Mouse (Mus musculus) stomach, embryonic 15.5 days (tissue): ENCODE measurements around the gene Atp5d. TPM values are rescaled to one million over a fixed set of nuclear protein-coding genes. Genes with fewer than 3 reads are reported as not detected.

Experiments
- ATAC-seq: fragments of 200-750 bp; cut with Nextera tagmentation; 2 replicates; pipeline ENCODE4 v1.8.0; 2017; ENCODE audit warnings: low read depth, moderate number of reproducible peaks, moderate TSS enrichment; ENCODE audit not compliant: insufficient read depth, low FRiP score
- H3K27ac ChIP-seq: fragments of 300-500 bp; sonication (generic); 2 replicates; pipeline ENCODE4 v1.5.1; 2015; ENCODE audit warnings: mild to moderate bottlenecking, inconsistent platforms
- H3K27me3 ChIP-seq: fragments of 300-500 bp; sonication (generic); replicated peaks from 2 replicates; pipeline ENCODE4 v1.6.1; 2015; ENCODE audit warnings: inconsistent platforms
- H3K36me3 ChIP-seq: fragments of 300-500 bp; sonication (generic); 2 replicates; pipeline ENCODE4 v1.6.1; 2015; ENCODE audit warnings: inconsistent platforms
- H3K4me1 ChIP-seq: fragments of 300-500 bp; sonication (generic); 2 replicates; pipeline ENCODE4 v1.6.1; 2015; ENCODE audit warnings: inconsistent platforms
- H3K4me2 ChIP-seq: fragments of 300-500 bp; sonication (generic); 2 replicates; pipeline ENCODE4 v1.6.1; 2015; ENCODE audit warnings: mild to moderate bottlenecking, inconsistent platforms
- H3K4me3 ChIP-seq: fragments of 300-500 bp; sonication (generic); replicated peaks from 2 replicates; pipeline ENCODE4 v1.5.1; 2015; ENCODE audit warnings: inconsistent platforms
- H3K9ac ChIP-seq: fragments of 300-500 bp; sonication (generic); 2 replicates; pipeline ENCODE4 v1.6.1; 2015; ENCODE audit warnings: inconsistent platforms
- H3K9me3 ChIP-seq: fragments of 300-500 bp; sonication (generic); 2 replicates; pipeline ENCODE4 v1.6.1; 2016; ENCODE audit warnings: inconsistent platforms
- WGBS: fragments of 180-500 bp; shearing (Covaris S2); methylation state at CpG from one replicate; pipeline ENCODE4 v1.1.7; 2015; 5-methylcytosine and 5-hydroxymethylcytosine counted together
- polyA plus RNA-seq: library from polyadenylated mRNA; unstranded; fragments of >200 nt; fragmentation: Nextera tagmentation; extraction: Ambion mirVana; gene quantifications from 2 replicates; pipeline ENCODE4 v1.2.1, GENCODE M21; 2015

Atp5d gene
- polyA plus RNA-seq, 1 experiment from 2014 or later: 602 TPM

DNA sequence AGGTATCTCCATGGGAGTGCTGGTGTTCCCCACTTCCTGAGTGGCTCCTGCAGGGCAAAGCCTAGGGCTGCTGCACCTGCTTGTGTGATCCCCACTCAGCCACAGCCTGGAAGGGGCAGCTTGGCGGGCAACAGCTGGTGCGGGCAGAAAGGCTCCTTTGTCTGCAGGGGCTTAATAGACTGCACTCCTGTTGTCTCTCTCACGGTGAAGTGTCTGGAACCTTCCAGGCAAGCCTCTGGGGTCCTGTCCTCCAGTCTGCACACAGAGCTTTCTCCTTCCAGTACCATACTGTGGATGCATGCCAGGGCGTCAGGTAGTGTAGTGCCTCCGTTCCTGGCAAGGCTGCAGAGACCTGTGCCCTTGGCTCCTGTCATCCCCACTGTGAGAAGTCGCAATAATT lies 19.9 kb upstream of the Atp5d start:
- Histone ChIP-seq H3K36me3 (peaks cover 17% of the 10 kb centered on the region; the same call in 1 of the 2 replicates), H3K27ac (no peak overlapping the region), H3K9ac (0 out of 2 replicates have a peak overlapping the region, but pooled peaks have one; percentile 86), H3K9me3 (no peaks in the 10 kb centered on the region), H3K4me1 (peaks cover 39% of the 10 kb centered on the region), H3K4me2 (peak overlapping the region; percentile 95), H3K27me3 (no peaks in the 10 kb centered on the region), H3K4me3 (peak overlapping the region; percentile 95)
- no peak for ATAC-seq
- 68% methylated on average over 6 of the region's 6 CpGs for WGBS

DNA sequence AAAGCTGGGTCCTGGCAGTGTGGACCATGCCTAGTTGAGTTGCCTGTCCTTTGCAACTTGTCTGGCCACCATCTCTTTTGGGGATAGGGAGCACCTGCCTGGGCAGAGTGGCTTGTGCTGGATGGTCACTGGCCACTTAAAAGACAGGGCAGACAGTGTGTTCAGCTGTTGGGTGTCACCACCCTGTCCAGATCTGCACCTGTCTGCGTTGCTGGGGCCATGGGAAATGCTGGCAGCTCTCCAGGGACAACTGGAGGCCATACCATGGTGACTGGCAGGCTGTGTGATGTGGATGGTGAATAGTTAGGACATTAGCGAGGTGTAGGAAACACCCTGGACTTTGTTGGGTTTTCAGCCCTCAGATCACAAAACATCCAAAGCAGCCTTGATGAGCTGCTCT lies 18.3 kb upstream of the Atp5d start:
- no peak overlapping the region for H3K4me3 ChIP-seq
- H3K9me3 ChIP-seq: no peaks in the 10 kb centered on the region
- no peak overlapping the region for H3K9ac ChIP-seq
- H3K27ac ChIP-seq: no peak overlapping the region
- ATAC-seq: no peak
- no peak overlapping the region for H3K4me2 ChIP-seq
- peaks cover 29% of the 10 kb centered on the region for H3K4me1 ChIP-seq
- 72% methylated on average over 2 of the region's 2 CpGs for WGBS
- no peaks in the 10 kb centered on the region for H3K27me3 ChIP-seq
- H3K36me3 ChIP-seq: peaks cover 22% of the 10 kb centered on the region

DNA sequence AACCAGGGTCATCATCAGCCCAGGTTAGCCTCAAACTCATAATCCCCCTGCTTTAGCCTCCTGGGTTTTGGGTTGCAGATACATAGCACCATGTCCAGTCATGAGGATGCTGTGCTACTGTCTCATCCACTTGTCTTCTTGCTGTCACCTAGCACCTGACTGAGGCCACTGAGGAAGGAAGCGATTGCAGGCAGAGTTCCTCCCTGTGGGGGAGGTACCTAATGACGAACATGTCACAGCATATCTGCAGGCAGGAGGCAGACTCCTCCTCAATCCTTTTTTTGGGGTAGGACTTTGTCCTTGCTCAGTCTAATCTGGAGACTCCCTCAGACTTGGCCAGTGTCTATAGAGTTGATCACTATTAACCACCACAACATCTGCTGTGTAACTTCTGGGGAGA lies 16.8 kb upstream of the Atp5d start:
- ATAC-seq: no peak
- H3K4me2 ChIP-seq: no peak overlapping the region
- H3K9ac ChIP-seq: no peak overlapping the region
- H3K9me3 ChIP-seq: no peaks in the 10 kb centered on the region
- no peaks in the 10 kb centered on the region for H3K27me3 ChIP-seq
- peaks cover 34% of the 10 kb centered on the region for H3K36me3 ChIP-seq
- WGBS: 85% methylated on average over 2 of the region's 2 CpGs
- peaks cover 29% of the 10 kb centered on the region for H3K4me1 ChIP-seq
- no peak overlapping the region for H3K4me3 ChIP-seq
- no peak overlapping the region for H3K27ac ChIP-seq

DNA sequence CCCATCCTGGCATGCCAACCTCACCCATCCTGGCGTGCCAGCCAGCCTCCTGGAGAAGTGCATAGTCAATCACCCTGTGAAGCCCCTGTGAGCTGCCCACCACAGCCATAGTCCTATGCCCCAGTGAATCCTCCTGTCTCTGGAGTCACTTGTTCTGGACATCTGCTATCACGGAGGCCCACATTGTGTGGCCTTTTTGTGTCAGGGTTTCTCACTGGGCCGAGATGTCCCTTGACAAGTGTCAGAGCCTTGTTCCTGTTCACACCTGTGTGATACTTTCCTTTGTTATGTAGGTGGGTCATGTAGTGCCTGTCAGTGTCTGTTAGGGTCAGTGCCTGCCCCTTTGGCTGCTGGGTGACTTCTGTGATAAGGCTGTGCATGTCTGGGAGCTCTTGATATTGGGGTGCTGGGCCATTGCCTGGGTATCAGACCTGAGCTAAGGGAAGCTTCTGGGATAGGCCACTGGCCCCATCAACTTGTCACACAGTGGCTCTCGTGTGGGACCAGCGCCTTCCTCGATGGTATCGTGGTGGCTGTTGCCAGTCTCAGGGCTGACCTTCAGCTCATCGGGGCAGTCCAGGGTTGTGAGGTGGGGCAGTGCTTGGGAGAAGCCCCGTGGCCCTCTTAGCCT lies 14.4 kb upstream of the Atp5d start:
- Histone ChIP-seq H3K4me1 (peaks cover 10% of the 10 kb centered on the region; the same call in 1 of the 2 replicates), H3K27me3 (no peaks in the 10 kb centered on the region), H3K9ac (no peak overlapping the region), H3K4me3 (no peak overlapping the region), H3K4me2 (no peak overlapping the region), H3K27ac (no peak overlapping the region), H3K36me3 (peaks cover 53% of the 10 kb centered on the region), H3K9me3 (no peaks in the 10 kb centered on the region)
- ATAC-seq: peak; percentile 51
- 88% methylated on average over 9 of the region's 9 CpGs for WGBS

DNA sequence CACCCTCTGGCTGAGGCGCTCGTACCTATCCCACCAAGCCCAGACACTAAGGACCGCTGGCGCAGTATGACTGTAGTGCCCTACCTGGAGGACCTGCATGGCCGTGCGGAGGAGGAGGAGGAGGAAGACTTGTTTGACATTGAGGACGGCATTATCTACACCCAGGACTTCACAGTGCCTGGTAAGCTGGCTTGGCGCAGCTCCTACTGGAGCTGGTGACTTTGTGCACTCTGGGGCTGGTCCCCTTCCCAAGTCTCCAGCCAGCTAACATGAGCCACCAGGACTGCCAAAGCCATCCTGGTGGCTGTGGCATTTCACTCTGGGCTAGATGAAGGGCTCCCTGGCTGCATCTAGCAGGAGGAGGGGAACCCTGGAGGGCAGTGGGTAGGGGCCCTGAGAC lies 10.5 kb upstream of the Atp5d start:
- Histone ChIP-seq H3K36me3 (peaks cover 69% of the 10 kb centered on the region), H3K9ac (no peak overlapping the region), H3K4me1 (peaks cover 21% of the 10 kb centered on the region), H3K4me3 (no peak overlapping the region), H3K4me2 (no peak overlapping the region), H3K9me3 (no peaks in the 10 kb centered on the region), H3K27ac (no peak overlapping the region), H3K27me3 (no peaks in the 10 kb centered on the region)
- 90% methylated on average over 8 of the region's 8 CpGs for WGBS
- ATAC-seq: no peak

DNA sequence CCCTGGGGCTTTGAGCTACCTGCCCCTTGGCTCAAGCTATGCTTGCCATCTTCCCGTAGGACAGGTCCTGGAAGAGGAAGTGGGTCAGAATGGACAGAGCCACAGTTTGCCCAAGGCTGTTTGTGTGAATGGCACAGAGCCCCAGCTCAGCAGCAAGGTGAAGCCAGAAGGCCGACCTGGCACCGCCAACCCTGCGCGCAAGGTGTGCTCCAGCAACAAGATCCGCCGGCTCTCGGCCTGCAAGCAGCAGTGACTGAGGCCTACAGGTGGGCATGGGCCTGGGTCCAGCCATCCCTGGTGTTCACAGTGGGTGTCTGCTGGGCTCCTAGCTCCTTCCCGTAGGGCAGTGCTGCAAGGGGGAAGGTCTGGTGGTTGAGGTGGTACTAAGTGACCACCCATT lies 8.6 kb upstream of the Atp5d start:
- Histone ChIP-seq H3K27me3 (no peaks in the 10 kb centered on the region), H3K36me3 (peaks cover 65% of the 10 kb centered on the region), H3K4me3 (no peak overlapping the region), H3K27ac (peak overlapping the region; percentile 61), H3K4me2 (no peak overlapping the region), H3K9ac (no peak overlapping the region), H3K9me3 (no peaks in the 10 kb centered on the region), H3K4me1 (peaks cover 27% of the 10 kb centered on the region)
- WGBS: 83% methylated on average over 9 of the region's 9 CpGs
- no peak for ATAC-seq

DNA sequence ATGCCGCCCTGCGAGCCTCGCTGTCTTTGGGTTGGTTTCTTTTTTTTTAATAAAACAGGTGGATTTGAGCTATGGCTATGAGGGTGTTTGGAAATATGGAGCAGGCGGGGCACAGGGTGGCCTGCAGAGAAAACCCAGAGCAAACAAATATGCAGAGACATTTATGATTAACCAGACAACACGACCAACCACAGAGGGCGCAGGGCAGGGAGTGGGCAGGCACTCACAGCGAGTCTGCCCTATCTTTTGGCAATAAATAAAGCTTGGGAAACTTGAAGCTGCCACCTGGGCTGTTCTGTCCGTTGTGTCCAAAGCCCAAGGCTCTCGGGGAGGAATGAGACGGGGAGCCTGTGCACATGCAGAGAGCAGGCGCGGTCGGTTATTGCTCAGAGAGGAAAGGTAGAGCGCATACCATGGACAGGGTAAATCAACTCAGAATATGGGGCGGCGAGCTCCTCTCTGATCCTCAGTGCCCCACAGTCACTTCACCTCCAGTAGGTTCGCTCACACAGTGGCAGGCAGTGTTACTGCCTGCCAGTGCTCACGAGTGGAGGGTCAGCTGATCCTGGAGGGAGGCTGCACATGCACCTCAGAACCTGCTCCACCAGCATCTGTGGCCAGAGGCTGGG lies 7.9 kb upstream of the Atp5d start:
- Histone ChIP-seq H3K27me3 (no peaks in the 10 kb centered on the region), H3K36me3 (peaks cover 60% of the 10 kb centered on the region), H3K9ac (no peak overlapping the region), H3K4me2 (no peak overlapping the region), H3K9me3 (no peaks in the 10 kb centered on the region), H3K4me1 (peaks cover 27% of the 10 kb centered on the region), H3K4me3 (no peak overlapping the region), H3K27ac (peak overlapping the region; percentile 63)
- ATAC-seq: peak; percentile 44
- 64% methylated on average over 18 of the region's 18 CpGs for WGBS

DNA sequence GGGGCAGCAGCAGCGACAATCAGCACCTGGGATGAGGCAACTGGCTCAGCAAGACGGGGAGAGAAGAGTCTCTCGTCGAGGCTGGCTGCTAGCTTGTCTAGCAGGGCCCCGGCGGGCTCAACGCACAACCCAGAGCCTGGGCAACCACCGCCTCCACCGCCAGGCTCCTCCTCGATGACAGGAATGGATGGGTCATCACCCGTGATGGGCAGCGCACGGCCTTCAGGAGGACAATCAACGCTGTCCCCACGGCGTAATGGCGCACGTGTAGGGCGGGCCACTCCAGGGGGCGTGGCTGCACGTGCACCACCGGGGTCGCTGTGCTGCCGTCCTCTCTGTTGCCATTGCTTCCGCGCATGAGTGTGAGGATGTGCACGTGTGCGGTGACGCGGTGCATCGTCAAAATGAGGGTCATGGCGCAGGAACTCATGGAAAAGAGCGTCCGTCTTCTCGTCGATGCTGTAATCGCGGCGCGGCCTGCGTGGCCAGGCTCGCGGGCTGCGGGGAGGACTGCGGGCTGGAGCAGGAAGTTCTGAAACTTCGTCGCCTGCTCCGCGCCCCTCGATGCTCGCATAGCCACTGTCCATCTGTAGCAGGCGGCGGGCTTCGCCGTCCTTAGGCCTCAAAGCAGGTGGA lies 7.0 kb upstream of the Atp5d start:
- Histone ChIP-seq H3K4me2 (no peak overlapping the region), H3K36me3 (peaks cover 53% of the 10 kb centered on the region)

DNA sequence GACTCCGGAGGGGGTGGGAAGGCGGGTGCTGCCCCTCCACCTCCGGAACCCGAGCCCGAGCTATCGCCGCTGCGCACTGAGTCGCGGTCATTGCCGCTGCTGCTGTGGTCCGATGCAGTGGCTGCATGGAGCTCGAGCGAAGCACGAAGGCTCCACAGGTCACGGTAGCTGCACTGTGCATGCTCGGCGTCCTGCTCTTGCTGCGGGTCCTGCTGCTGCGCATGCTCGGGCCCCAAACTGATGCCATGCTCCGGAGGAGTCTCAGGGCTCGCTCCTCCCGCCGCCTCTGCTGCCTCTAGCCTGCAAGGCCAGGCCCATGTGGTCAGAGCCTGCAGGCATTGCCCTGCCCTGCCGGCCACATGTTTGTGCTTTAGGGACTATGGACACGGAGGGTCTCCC lies 6.5 kb upstream of the Atp5d start:
- Histone ChIP-seq H3K4me3 (no peak overlapping the region), H3K27me3 (peaks cover 4% of the 10 kb centered on the region), H3K9me3 (no peaks in the 10 kb centered on the region), H3K27ac (no peak overlapping the region), H3K36me3 (peaks cover 49% of the 10 kb centered on the region), H3K4me1 (peaks cover 31% of the 10 kb centered on the region), H3K9ac (no peak overlapping the region), H3K4me2 (no peak overlapping the region)
- no peak for ATAC-seq
- 51% methylated on average over 27 of the region's 27 CpGs for WGBS

More for the DNA sequence above, 7.0 kb upstream of the Atp5d start:
- Histone ChIP-seq H3K9me3 (no peaks in the 10 kb centered on the region), H3K9ac (no peak overlapping the region), H3K27me3 (no peaks in the 10 kb centered on the region), H3K4me3 (no peak overlapping the region), H3K4me1 (peaks cover 27% of the 10 kb centered on the region), H3K27ac (no peak overlapping the region)
- WGBS: 31% methylated on average over 55 of the region's 55 CpGs
- no peak for ATAC-seq

DNA sequence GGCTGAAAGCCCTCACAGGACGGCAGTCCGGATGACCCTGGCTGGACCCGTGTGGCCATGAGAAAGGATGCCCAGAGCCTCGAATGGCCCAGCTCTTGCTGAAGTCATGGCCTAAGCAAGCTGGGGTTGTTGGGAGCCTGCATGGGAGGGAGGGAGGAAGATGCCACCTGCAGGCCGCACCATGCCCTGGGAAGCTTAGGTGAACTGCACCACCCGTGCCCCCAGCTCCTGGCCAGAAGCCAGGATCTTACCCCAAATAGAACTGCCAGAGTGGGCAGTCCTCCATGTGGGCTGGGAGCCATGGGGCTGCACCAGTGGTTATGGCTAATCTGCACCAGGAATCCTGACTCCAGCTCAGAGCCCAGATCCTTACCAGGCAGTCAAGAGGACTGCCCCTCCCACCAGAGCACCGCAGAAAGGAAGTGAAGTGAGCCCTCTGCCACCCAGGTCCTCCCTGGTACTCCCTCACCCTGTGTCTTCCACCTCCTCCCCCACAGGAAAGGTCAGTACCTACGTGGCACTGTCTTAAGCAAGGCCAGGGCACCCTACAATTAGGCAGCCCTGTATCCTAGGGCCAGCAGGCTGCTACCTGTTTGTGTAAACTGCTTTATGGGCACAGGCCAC lies 5.1 kb upstream of the Atp5d start:
- no peak overlapping the region for H3K27ac ChIP-seq
- H3K4me3 ChIP-seq: no peak overlapping the region
- H3K4me1 ChIP-seq: peaks cover 45% of the 10 kb centered on the region
- peaks cover 35% of the 10 kb centered on the region for H3K36me3 ChIP-seq
- 71% methylated on average over 8 of the region's 8 CpGs for WGBS
- H3K9me3 ChIP-seq: no peaks in the 10 kb centered on the region
- H3K9ac ChIP-seq: no peak overlapping the region
- no peak for ATAC-seq
- H3K27me3 ChIP-seq: peaks cover 12% of the 10 kb centered on the region
- H3K4me2 ChIP-seq: no peak overlapping the region

DNA sequence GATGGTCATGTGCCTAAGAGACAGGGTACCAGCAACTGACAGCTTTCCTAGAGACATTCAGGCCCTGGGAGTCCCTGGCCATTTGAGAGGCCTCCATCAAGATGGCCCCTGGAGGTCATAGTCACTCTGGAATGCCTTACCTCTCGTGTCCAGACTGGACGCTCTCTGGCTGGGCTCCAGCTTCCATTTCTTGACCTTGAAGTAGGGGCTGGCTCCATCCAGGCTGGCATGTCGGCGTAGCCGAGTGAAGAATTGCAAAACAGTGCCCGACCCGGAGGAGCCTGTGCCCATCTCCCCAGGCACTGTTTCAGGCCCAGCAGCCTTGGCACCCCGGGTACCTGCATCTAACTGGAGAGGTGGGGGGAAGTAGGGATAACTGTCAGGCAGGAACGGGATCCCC lies 4.0 kb upstream of the Atp5d start:
- Histone ChIP-seq H3K36me3 (peaks cover 26% of the 10 kb centered on the region), H3K27ac (no peak overlapping the region), H3K9me3 (no peaks in the 10 kb centered on the region), H3K9ac (no peak overlapping the region), H3K27me3 (peaks cover 16% of the 10 kb centered on the region), H3K4me3 (no peak overlapping the region), H3K4me2 (no peak overlapping the region), H3K4me1 (peaks cover 52% of the 10 kb centered on the region)
- WGBS: 84% methylated on average over 9 of the region's 9 CpGs
- ATAC-seq: no peak

DNA sequence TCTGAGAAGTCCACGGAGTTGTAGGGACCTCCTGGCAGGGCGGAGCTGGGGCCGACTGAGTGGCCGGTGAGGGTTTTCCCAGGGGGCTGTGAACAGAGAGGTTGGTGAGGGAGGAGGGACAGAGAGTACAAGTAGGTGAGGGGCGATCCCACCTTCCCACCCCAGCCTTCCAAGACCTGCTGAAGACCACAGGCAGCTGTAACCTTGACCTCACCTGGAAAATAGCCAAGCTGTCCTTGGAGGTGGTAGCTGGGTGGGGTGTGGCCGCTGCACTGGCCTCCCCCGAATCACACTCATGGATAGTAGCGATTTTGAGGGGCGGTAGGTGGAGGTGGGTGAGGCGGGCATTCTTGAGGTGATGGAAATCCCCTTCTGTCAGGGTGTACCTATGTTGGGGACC lies 3.3 kb upstream of the Atp5d start:
- H3K27ac ChIP-seq: no peak overlapping the region

More for the DNA sequence above, 3.3 kb upstream of the Atp5d start:
- Histone ChIP-seq H3K4me3 (no peak overlapping the region), H3K4me1 (peaks cover 51% of the 10 kb centered on the region), H3K36me3 (peaks cover 23% of the 10 kb centered on the region), H3K9me3 (no peaks in the 10 kb centered on the region), H3K4me2 (no peak overlapping the region), H3K9ac (no peak overlapping the region), H3K27me3 (peaks cover 16% of the 10 kb centered on the region)
- WGBS: 82% methylated on average over 10 of the region's 10 CpGs
- ATAC-seq: no peak
